Mouse (Mus musculus) large intestine, adult 2 months (tissue): ENCODE measurements around the gene Pfkfb3. TPM values are rescaled to one million over a fixed set of nuclear protein-coding genes. Genes with fewer than 3 reads are reported as not detected.
A peak's percentile ranks its signal among the peaks of the same experiment; 100 is the strongest.

Experiments
- DNase-seq: peaks from one replicate; pipeline ENCODE4 v3.0.0-alpha.2; 2012; ENCODE audit warnings: low read depth, low spot score
- WGBS: fragments of 180-500 bp; shearing (Covaris S2); methylation state at CpG from one replicate; pipeline ENCODE4 v1.1.7; 2018; 5-methylcytosine and 5-hydroxymethylcytosine counted together
- polyA plus RNA-seq: library from polyadenylated mRNA; depleted of rRNA; stranded (reverse); fragments of >200 nt; gene quantifications from 2 replicates; pipeline ENCODE4 v1.2.3, GENCODE M21; 2012; rRNA removed

Gene Pfkfb3
- polyA plus RNA-seq, result 14.7 and 21.8 TPM in 2 replicates

DNA sequence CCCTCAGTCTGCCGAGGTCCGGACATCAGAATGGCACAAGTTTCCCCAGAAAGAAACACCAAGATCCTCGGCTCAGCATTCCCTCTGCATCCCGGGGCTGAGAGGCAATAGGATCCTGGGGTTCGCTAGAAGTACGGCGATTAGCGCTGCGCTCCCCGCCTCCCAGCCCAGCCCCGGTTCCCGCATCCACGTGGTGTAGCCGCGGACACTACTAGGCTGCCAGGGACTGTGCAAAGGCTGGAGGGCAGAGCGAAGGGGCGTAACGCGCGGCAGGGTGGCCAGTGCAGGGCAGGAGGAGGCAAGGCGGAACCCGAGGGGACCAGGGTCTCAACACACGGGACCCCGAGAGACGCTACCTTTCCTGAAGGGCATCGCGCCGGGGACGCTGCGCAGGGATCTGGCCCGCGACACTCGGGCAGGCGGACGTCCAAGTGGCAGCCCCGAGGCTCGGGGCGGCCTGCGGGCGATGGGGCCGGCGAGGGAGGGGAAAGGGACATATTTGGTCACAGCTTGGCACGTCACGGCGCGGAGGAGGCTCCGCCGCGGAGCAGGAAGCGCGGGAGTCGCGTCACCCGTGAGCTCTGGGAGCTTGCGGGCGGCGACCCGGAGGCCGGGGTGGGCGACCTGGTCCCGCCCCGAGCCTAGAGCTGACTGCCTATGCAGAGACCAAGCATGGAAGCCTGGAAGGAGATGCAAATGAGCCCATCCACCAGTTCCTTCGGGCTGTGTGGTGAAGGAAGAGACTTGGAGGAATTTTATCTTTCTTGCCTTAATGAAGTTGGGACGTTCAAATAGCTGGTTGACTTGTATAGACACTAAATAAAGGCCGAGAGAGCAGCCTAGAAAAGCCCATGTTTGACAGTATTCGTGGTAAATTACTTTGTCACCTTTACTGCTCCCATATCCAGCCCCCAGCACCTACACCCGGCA, at the start of gene Pfkfb3:
Gene Pfkfb3 (minus strand): TSS at position 607 of the 930 bp plus-strand sequence.
- 2% methylated on average over 67 of the region's 67 CpGs for WGBS
- no peak for DNase-seq

- under 1% methylated on average over 78 of the region's 78 CpGs for WGBS
- peak; percentile 76 for DNase-seq
Observed at GRCm38 (mm10) chr2:11602506-11603489, 48.9 kb upstream of the Pfkfb3 start.

DNA sequence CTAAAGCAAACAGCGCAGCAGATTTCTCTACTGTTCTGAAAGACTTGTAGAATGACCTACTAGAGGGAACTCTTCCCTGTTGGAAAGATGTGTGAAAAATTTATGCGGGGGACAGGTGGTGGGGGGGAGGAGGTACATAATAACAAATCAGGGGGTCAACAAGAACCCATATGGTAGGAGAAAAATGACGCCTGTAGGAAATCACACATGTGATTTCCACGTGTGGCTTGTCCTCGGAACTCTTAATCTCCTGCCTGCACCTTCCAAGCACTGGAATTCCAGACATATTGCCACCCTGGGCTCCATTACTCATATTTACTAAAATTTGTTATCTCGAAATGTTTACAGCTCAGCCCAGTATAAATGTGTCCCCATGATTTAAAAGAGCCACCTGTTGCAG, 47.9 kb upstream of the Pfkfb3 start:
- WGBS, result 65% methylated on average over 6 of the region's 6 CpGs
- no peak for DNase-seq

DNA sequence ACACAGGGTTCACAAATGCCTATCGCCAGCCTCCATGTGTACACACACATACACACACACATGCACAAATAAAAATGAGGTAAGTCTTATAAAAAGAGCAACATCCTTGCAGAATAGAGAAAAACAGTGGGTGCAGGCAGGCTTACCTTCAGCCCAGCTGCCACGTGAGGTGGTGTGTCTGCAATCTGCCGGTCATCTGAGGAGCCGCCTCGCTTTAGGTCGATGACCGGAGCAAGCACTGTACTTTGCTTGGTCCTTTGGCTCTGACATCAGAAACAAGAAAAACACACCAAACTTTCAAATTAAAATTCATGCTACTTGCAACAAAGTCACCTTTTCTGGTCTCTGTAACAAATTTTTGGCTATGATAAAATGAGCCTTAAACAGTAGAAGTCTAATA, 44.0 kb upstream of the Pfkfb3 start:
- DNase-seq, result no peak
- WGBS, result 96% methylated on average over 7 of the region's 7 CpGs

- 66% methylated on average over 2 of the region's 2 CpGs for WGBS
- DNase-seq, result no peak
Observed at GRCm38 (mm10) chr2:11596690-11597089, 42.8 kb upstream of the Pfkfb3 start.

GRCm38 (mm10) chr2:11587996-11588395, 34.1 kb upstream of the Pfkfb3 start:
- 81% methylated on average over 4 of the region's 4 CpGs for WGBS
- no peak for DNase-seq

DNA sequence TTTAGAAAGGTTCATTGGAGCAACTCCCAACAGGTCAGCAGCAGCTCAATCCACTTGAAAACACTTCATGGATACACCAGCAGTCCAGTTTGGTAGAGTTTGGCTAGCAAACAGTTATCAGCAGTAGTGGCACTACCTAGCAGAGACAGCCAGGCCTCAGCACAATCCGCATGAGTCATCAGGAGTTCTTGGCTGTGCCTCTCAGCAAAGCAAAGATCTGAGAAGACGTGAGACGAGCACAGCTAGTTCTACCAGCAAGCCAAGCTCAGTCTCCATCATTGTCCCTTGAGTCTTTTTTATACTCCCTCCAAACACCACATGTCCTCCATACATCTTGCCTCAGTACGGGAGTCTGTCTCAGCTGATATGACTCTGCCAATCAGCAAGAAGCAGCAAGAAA, 25.5 kb upstream of the Pfkfb3 start:
- WGBS, result 88% methylated on average over 4 of the region's 4 CpGs
- DNase-seq, result no peak

- WGBS, result 71% methylated on average over 6 of the region's 6 CpGs
Observed at GRCm38 (mm10) chr2:11578187-11578586, 24.3 kb upstream of the Pfkfb3 start.

GRCm38 (mm10) chr2:11573684-11574083, 19.8 kb upstream of the Pfkfb3 start:
- DNase-seq, result no peak
- 96% methylated on average over 1 of the region's 1 CpGs for WGBS

More at GRCm38 (mm10) chr2:11578187-11578586, 24.3 kb upstream of the Pfkfb3 start:
- DNase-seq, result no peak

GRCm38 (mm10) chr2:11571004-11571535, 17.2 kb upstream of the Pfkfb3 start:
- no peak for DNase-seq
- WGBS, result 57% methylated on average over 6 of the region's 6 CpGs

GRCm38 (mm10) chr2:11568471-11568870, 14.6 kb upstream of the Pfkfb3 start:
- DNase-seq, result no peak
- 85% methylated on average over 7 of the region's 7 CpGs for WGBS

DNA sequence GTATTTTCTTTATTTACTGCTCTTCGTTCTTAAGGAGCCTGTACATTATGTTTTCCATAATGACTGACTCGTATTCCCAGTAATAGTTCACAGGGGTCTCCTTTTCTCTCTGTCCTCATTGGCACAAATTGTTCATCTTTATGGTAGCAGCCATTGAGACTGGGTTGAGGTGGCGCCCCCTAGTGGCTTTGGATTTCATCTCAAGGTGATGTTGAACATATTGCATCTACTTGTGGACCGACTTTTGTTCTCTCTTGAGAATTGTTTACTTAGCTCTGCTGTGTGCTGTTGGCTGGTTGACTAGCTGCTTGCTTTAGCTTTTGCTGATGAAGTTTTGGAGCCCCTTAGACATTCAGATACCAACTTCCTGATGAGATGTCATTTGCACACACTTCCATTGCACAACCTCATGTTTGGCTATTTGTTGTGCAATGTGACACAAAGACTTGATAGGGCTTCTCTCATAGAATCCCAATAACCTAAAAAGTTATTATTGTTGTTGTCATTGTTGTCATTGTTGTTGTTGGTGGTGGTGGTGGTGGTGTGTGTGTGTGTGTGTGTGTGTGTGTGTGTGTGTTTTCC, 14.0 kb upstream of the Pfkfb3 start:
- no peak for DNase-seq
- 59% methylated on average over 4 of the region's 4 CpGs for WGBS

- no peak for DNase-seq
- 81% methylated on average over 3 of the region's 3 CpGs for WGBS
Observed at GRCm38 (mm10) chr2:11566898-11567297, 13.0 kb upstream of the Pfkfb3 start.

DNA sequence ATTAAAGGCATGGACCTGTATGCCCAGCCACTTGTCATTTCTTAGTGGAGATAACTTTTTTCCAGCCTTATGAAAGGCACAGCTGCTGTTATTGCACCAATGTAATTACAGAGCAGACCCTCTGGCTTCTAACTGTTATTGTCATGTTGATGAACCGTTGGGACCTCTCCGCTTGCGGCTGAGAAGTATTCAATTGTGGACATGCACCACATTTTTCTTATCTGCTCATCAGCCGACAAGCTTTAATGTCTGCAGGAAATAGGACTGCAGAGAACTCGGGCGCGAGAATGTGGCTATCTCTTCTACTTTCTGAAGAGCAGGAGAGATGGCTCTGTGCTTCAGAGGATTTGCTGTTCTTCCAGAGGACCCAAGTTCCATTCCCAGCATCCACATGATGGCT, 12.4 kb upstream of the Pfkfb3 start:
- no peak for DNase-seq
- WGBS, result 78% methylated on average over 7 of the region's 7 CpGs

DNA sequence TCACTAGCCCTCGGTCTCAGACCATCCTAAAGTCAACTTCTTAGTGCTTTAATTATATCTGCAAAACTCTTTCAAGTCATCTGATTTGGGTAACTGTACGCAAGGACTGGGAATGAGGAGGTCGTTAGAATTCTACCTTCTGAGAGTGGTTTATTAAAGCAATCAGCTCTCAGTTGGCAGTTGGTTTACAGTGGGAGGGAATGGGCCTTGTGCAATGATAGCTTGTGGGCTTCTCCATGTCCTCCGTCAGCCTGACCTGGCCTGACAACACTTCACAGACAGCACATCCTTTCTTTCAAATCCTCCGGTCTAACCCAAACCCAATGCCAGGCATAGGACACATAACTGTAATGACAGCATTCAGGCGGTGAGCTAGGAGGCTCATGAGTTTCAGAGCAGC, 10.9 kb upstream of the Pfkfb3 start:
- 80% methylated on average over 6 of the region's 6 CpGs for WGBS
- DNase-seq, result no peak

DNA sequence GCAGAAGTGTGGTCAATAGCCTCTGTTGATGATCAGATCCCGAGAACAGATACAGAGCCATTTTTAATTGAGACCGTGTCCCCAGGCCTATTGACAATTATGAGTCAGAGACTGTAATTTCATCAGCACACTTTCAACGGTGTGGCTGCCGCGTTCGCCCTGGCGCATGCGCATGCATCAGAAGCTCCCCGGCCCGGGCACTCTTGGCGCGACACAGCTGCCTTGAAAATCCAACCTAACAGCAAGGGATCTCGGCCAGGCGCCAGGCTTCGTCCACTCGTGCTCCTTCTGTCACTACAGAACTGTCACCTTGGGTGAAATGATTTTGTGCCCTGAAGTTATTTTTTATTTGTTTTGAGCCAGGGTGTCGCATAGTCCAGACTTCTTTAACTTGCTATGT, 9.4 kb upstream of the Pfkfb3 start:
- 88% methylated on average over 17 of the region's 17 CpGs for WGBS
- DNase-seq, result no peak

DNA sequence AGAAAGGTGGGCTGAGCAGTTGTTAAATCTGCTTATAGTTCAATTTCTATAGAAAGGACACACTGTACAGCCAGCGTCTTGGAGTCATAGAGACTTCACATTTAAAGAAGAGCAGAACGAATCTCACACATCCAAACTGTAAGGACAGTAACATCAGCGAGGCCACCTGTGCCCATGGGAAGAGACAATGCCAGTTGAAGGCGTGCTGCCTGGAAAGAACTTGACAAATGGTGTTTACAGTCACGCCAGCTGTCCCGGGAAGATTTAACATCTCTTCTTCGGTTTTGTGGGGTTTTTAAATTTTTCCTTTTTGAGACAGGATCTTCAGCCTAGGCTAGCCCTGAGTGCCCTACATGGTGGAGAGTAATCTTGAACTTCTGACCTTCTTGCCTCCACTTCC, 4.8 kb upstream of the Pfkfb3 start:
- 76% methylated on average over 7 of the region's 7 CpGs for WGBS
- DNase-seq, result no peak

DNA sequence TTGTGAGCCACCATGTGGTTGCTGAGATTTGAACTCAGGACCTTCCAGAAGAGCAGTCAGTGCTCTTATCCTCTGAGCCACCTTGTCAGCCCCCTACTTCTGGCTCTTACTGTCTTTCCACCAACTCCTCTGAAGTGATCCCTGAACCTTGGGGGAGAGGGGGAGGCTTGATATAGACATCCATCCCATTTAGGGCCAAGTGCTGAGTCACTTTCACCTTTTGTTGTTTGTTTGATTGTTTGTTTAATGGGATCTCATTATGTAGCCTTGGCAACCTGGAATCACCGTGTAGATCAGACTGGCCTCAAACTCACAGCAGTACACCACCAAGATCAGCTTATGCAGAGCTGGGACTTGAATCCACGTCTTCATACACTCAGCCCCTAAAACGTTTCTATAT, 3.4 kb upstream of the Pfkfb3 start:
- 42% methylated on average over 3 of the region's 3 CpGs for WGBS
- no peak for DNase-seq

DNA sequence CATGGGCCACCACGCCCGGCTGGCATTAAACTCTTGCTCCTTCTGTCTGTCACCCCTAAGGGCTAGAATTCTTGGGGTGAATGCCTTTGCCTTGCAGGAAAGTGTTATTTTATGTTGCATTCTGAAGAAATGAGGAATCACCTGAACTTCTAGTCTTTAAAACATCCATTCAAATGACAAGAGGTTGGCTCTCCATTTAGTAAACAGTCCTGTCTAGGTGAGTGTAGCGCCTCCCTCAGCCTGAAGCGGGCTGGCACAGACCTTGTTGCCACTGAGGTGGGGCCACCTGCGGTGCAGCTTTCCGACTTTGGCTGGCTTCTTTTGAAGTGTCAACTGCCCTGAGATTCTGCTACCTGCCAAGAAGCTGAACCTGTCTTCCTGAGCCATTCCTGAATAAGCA, 1.4 kb upstream of the Pfkfb3 start:
- WGBS, result 73% methylated on average over 6 of the region's 6 CpGs
- DNase-seq, result no peak
